Mouse (Mus musculus) stomach, postnatal 0 days (tissue): Measurements from ENCODE around the gene Leo1.

Experiments
- CTCF ChIP-seq: IDR thresholded peaks from 2 replicates; pipeline ENCODE4 v1.5.1; 2016; ENCODE audit warnings: antibody characterized with exemption, low read depth, mild to moderate bottlenecking, moderate library complexity
- EP300 ChIP-seq: optimal IDR thresholded peaks from 2 replicates; pipeline ENCODE3; 2016; ENCODE audit warnings: antibody characterized with exemption

DNA sequence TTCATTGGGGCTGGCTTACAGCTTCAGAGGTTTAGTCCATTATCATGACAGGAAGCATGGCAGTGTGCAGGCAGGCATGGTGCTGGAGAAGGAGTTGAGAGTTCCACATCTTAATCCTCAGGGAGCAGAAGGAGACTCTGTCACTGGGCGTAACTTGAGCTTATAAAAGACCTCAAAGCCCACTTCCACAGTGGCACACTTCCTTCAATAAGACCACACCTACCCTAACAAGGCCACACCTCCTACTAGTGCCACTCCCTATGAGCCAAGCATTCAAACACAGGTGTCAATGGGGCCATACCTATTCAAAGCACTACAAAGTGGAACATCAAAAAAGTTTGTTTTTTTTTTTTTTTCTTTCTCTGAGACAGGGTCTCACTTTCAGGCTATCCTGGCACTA, 11.7 kb upstream of the Leo1 start:
- TF ChIP-seq CTCF (no peak), EP300 (no peak)
